Mouse (Mus musculus): ENCODE measurements around the gene Pex16. TPM values are rescaled to one million over a fixed set of nuclear protein-coding genes. Genes with fewer than 3 reads are reported as not detected.
A peak's percentile ranks its signal among the peaks of the same experiment; 100 is the strongest.

Gene Pex16
- total RNA-seq, 2 experiments from 2014 or later, result 19.4 to 24.5 TPM

- intact Hi-C loops (cut with DNase I), result no loop called here
- DNase-seq (ENCODE audit: low spot score), result no peak
Measured at GRCm38 (mm10) chr2:92408309-92409045, 34.0 kb downstream of the Pex16 start.

DNA sequence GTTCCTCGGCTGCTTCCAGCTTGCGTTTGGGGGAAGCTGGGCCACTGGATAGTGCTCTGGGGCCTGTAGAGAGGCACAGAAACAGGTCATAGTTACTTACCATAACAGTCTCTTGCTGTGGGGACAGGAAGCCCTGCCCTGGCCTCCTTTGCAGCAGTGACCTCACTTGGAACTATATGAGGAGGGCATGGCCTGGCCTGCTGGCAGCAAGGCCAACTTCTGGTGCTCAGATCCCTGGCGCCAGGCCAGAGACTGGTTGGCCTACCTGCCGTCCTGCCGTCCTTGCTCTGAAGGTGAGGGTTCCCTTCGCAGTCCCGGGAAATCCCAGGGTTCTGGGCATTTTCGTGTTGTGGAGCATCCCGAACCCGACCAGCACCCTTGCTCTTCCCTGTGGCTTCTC is 37.2 kb downstream of the Pex16 start:
- no peak for DNase-seq (ENCODE audit: low spot score)
- intact Hi-C loops (cut with DNase I), result no loop called here

- intact Hi-C loops (cut with DNase I), result loop anchor here (2.0 to 5.0 kb wide), 2 partner anchors 45 to 237 kb away; no protein-coding TSS in a partner anchor
- no peak for DNase-seq (ENCODE audit: low spot score)
Measured at GRCm38 (mm10) chr2:92421723-92422387, 47.4 kb downstream of the Pex16 start.

DNA sequence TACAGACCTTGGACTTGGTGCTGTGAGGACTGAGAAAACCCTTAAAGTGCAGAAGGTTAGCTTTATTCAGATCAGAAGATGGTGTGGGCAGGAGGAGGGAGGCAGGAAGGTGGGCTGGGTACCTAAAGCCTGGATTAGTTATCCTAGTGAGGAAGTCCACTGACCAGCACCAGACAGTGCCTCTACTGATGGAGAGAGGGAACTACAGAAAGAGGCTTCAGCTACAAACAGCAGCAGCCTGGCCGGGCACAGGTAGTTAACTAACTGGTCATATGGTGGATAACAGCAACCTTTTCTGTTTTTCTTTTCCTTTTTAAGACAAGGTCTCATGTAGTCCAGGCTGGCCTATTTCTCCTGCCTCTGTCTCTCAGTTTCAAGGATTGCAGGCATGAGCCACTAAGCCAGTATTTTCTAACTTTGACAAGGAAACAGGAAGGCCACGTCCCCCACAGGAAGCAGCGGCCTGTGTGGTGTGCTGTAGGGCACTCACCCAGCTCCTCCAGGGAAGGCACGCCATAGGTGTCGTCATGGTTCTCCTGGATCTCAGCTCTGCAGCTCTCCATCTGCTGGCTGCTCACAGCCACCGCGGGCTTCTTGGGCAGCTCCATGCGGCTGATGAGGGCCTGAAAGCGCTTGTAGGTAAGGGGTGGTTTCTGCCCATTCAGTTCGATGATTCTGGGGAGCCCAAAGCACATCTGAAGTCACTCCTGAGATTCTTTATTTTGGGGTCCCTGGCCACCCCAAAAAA is 48.1 kb downstream of the Pex16 start:
- intact Hi-C loops (cut with DNase I), result loop anchor here (2.0 to 5.0 kb wide), 2 partner anchors 45 to 238 kb away; no protein-coding TSS in a partner anchor
- no peak for DNase-seq (ENCODE audit: low spot score)

DNA sequence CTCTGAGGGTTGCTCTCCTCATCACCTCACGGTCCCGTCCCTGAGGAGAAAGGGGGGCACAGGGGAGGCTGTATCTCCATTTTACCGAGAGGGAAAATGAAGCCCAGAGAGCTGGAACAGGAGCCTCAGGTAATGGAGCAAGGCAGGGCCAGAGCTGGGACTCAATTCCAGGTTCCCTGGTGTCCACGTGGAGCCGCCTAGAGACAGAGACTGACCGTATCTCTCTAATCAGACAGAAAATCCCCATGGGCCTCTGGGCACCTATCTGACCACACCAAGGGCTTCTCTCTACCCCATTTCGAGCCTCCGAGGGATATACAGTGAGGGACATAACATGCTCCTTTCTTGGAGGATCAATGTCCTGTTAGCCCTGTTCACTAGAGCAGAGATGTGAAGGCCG is 48.7 kb downstream of the Pex16 start:
- intact Hi-C loops (cut with DNase I), result loop anchor here (2.0 to 5.0 kb wide), 2 partner anchors 46 to 238 kb away; no protein-coding TSS in a partner anchor
- DNase-seq (ENCODE audit: low spot score), result no peak

GRCm38 (mm10) chr2:92423702-92424461 is 49.4 kb downstream of the Pex16 start:
- DNase-seq (ENCODE audit: low spot score), result peak; percentile 94
- intact Hi-C loops (cut with DNase I), result loop anchor here (2.0 to 5.0 kb wide), 2 partner anchors 47 to 239 kb away; no protein-coding TSS in a partner anchor

- DNase-seq (ENCODE audit: low spot score), result peak; percentile 71
- intact Hi-C loops (cut with DNase I), result loop anchor here (5.0 kb wide), 1 partner anchor 47 kb away; no protein-coding TSS in a partner anchor
Measured at GRCm38 (mm10) chr2:92424462-92425308, 50.2 kb downstream of the Pex16 start.

GRCm38 (mm10) chr2:92425366-92425765 is 50.9 kb downstream of the Pex16 start:
- intact Hi-C loops (cut with DNase I), result no loop called here
- no peak for DNase-seq (ENCODE audit: low spot score)

DNA sequence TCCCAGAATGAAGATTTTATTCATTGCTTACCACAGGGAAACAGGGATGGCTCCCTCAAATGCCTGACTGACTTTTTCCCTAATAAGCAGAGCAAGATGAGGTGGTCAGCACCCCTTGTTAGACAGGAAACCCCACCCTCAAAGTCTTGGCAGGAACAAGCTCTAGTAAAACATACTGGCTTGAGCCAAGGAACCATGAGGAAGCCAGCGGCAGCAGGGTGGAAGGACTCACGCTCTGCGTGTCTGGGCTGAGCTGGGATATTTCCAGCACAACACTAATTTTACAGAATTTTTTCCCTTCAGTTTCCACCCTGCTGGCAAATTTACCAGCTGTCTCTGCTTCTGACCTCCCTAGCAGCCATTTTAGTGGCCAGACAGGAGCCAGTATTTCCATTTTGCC is 52.0 kb downstream of the Pex16 start:
- intact Hi-C loops (cut with DNase I), result no loop called here

GRCm38 (mm10) chr2:92427882-92428281 is 53.4 kb downstream of the Pex16 start:
- peak; percentile 72 for DNase-seq (ENCODE audit: low spot score)
- intact Hi-C loops (cut with DNase I), result no loop called here

More for the DNA sequence above, 52.0 kb downstream of the Pex16 start:
- peak; percentile 56 for DNase-seq (ENCODE audit: low spot score)

- DNase-seq (ENCODE audit: low spot score), result no peak
Measured at GRCm38 (mm10) chr2:92430089-92430488, 55.6 kb downstream of the Pex16 start.

More at GRCm38 (mm10) chr2:92430089-92430488, 55.6 kb downstream of the Pex16 start:
- intact Hi-C loops (cut with DNase I), result no loop called here

Small RNA genes lying within 50 kb of the gene (microRNA-seq; reads per million reads assigned to microRNA genes)
- gene Mir7000, result not detected

Other genes starting within 250 kb of the Pex16 start
- gene Large2, start 193 bp downstream of the Pex16 start, total RNA-seq (2021), result under 1 TPM in 1 of 2 experiments, not detected in 1; 0.67 TPM
- gene 1700029I15Rik, start 7.9 kb downstream of the Pex16 start, total RNA-seq (2021), result 1 to 10 TPM; 1.5 to 2.1 TPM
- gene Mapk8ip1, start 26.6 kb downstream of the Pex16 start, total RNA-seq (2021), result 1 to 10 TPM; 4.7 to 5.7 TPM
- 10 to 100 TPM; 14.2 to 25.9 TPM for gene Cry2, start 59.4 kb downstream of the Pex16 start, total RNA-seq (2021)
- 1 to 10 TPM; 6.1 to 6.6 TPM for gene Slc35c1, start 85.9 kb downstream of the Pex16 start, total RNA-seq (2021)
- gene Chst1, start 225.0 kb downstream of the Pex16 start, total RNA-seq (2021), result 1 to 10 TPM; 3.3 to 4.1 TPM

Data from heart, postnatal 25 days (tissue).